Mouse (Mus musculus) lung, adult 18-20 months (tissue): ENCODE measurements around the gene Fgr.
A peak's percentile ranks its signal among the peaks of the same experiment; 100 is the strongest.

ENCODE experiments used
- DNase-seq, 2 experiments: peaks; one replicate each; pipeline ENCODE4 v3.0.0; 2022; ENCODE audit warnings: mixed read lengths in 2 of 2

Gene Fgr

DNA sequence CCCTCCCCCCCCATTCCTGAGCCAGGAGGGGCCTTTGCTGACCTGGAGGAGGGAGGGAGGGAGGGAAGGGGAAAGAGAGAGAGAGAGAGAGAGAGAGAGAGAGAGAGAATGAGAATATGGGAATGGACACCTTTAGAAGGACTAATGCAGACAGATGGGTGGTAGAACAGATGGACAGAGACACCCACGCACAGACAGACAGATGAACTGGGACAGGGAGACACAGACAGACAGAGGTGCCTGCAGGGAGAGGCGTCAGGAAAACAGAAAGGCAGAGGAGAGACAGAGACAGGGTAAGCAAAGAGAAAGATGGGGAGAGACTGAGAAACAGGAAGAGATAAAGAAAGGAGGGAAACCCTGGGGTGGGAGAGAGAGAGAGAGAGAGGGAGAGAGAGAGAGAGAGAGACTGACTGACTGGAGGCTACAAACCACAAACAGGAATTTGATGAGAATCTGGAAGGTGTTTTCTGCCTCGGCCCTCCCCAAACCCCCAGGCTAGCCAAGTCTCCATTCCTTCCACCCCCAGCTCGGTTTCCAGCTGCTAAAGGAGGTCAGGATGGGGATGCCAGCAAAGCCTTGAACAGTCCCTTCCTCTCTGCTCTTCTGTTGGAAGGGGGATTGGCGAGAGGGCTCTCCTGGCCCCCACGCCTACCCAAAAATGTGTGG, 43.8 kb downstream of the Fgr start:
- DNase-seq: no peak

DNA sequence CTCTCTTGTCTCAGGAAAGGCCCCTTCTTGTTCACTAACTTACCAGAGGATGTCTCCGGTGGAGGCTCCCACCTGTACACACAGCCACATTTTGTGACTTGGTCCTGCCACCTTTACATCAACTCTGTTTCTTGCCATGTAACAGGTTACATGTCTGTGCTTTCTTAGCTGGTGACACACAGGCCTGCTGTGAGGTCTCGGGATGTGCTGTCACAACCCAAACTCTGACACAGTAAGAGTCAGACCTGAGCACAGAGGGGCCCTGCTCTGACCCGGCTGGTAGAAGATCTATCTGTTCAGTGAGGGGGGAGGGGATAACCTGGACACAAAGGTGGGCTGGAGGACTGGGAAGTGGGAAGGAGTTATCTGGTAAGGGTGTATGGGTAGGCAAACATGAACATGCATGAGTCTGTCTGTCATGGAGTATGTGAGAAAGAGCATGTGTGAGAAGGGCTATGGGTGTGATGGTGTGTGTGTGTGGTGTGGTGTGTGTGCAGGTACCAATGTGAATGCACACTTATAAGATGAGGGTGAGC, 44.4 kb downstream of the Fgr start:
- DNase-seq: no peak

DNA sequence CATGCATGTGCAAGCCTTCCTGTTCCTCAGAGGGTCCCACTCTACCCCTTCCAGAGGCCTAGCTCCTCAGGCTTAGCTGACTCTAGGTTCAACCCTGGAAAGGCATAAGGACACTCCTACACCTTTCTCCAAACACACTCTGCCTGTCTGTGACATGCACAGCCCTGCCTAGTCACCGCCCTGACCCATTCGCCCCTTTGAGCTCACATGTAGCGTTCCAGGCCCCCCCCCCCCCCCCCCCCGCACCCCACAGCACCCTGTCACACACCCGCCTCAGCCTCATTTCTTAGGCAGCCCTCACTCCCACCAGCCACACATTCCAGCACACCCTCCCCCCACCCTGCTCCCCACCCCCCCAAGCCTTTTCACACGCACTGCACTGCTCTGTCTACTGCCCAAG, 46.8 kb downstream of the Fgr start:
- DNase-seq: no peak

DNA sequence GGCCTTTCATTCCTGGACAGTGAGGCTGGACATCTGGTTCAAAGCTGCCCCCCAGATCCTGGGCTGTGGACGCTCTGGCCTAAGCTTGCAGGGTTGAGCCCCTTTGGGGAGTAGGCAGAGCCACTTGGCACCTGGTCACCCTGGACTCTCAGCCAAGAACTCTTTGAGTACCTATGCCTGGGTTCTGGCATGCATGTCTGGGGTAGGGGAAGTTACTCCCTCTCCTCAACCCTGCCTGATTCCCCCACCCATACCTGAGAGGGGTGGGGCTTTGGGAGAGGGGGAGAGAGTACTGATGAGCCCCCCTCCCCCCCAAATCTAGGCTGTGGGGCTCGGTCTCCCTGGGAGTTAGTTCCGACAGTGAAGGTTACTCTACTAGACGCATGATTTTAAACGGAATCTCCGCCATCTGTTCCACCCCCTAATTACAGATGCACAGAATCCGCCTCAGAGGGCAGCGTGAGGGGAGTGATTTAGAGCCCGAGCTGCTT, 47.3 kb downstream of the Fgr start:
- DNase-seq: peak; percentile 57 to 68

DNA sequence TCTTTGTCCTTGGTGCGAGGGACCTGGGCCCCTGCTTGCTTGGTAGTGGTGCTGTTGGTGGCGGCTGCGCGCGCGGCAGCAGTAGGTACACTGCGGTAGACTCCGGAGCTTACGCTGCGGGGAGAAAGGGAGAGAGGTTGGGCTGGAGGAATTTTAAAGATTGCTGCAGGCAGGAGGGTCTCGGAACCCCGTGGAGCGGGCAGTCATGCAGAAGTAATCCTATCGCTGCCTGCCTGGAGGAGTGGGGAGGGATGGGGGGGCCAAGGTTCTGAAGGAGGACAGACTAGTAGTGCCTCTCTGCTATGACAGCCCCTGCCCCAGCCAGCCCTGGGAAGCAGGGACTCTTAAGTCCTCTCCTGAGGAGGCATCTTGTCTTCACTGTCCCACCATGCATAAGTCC, 48.3 kb downstream of the Fgr start:
- no peak for DNase-seq

DNA sequence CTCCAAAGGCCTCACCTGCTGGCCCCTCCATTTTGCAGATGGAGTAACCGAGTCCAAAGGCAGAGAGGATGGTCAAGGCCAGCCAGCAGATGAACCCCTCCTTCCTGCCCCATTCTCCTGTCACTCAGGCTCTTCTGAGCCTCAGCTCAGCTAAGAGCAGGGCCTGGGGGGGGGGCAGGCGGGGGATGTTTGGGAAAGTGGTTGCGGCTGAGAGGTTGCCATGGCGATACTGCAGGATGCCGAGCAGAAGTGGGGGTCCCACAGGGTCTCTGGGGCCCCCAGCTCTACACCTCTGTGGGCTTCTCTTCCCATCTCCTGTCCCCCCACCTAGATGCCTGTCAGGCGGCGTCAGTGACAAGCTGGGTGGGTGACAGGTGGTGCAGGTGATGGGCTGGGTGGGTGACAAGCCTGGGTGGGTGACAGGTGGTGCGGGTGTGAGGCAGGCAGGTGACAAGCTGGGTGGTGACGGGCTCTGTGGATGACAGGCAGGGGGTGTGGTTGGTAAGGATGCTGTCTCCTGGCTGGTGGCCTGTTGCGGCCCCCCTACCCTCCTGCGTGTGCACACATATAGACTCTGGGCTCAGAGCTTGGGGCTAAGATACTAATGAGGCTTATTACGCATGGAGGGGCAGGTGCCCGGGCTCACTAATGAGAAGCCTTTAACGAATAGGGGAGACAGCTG, 49.2 kb downstream of the Fgr start:
- no peak for DNase-seq

DNA sequence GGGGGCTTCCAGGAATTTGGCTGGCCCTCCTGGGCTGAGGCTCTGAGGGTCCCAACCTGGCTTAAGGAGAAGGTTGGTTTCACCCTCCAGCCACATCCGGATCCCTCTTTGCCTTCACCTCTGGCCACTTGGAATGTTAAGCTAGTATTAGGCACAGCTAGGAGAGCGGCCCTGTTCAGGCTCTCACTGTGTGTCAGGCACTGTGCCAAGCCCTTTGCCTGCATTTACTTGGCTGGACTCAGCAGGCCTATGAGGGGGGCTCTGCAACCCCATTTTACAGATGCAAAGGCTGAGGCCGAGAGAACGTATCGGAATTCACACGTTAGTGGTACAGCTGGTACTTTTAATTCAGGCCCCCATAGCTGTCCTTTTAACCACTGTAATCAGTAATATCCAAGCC, 49.7 kb downstream of the Fgr start:
- DNase-seq: no peak

DNA sequence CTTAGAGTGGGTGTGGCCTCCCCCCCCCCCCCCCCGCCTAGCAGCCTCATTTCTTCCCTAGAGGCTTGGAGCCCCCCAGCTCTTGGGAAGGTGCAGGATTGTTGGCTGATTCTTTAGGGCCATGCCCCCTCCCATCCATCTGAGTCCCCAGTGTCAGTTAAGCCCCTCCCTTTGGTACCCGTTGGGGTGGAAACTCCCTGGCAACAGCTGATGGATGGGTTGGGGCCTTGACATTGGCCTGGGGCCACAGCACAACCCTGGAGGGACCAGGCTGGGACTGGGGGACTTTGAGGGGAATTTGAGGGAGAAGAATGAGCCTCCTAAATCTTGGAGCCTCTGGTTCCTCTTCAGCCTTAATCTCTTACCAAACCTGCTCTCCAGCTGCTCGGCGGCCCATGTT, 50.5 kb downstream of the Fgr start:
- DNase-seq: no peak

DNA sequence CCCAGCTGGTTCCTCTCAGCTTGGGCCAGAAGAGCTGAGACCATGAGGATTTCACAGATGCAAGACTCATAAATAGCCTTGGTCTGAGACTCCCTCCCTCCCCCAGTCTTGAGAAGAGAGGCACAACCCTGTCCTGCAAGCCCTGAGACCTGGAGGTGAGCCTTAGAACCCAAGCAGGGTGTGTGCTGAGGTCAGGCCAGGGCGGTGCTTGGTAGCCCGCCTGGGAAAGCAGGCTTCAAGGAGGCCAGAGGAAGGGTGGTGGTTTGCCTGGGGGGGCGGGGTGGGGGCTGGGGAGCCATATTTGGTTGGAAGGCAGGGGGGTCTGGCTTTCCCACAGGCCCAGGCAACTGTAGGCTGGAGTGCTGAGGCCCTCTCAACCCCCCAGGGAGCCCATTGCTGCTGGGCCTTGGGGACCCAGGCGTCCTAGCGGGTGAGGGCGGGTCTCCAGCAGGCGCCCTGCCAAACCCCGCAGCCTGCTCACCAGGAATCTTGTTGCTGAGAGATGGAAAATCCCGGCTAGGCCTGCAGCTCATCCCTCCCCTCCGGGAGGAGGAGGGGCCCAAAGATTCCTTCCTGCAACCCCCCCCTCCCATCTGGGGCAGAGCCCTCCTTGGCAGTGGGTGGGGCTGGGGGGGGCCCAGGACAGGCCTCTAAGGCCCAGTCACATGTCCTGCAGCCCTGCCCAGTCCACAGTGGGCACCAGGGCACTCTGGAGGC, 51.2 kb downstream of the Fgr start:
- peak; percentile 42 to 55 for DNase-seq

DNA sequence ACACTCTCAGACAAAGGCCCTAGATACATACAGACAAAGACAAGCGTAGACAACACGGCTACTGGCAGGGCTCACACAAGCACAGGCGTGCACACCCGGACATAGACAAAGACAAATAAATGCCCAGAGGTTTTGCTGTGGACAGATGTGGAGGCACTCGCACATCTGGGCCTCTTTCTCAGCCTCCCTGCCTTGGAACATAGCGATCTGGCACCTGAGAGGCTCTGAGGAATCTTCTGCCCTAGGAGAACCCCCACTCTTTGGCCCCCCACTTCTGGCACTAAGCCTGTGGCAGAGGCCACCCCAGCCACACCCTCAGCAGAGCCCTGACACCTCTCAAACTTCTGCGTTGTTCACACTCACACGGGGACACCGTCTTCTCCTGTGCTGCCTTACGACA, 52.4 kb downstream of the Fgr start:
- DNase-seq: no peak

DNA sequence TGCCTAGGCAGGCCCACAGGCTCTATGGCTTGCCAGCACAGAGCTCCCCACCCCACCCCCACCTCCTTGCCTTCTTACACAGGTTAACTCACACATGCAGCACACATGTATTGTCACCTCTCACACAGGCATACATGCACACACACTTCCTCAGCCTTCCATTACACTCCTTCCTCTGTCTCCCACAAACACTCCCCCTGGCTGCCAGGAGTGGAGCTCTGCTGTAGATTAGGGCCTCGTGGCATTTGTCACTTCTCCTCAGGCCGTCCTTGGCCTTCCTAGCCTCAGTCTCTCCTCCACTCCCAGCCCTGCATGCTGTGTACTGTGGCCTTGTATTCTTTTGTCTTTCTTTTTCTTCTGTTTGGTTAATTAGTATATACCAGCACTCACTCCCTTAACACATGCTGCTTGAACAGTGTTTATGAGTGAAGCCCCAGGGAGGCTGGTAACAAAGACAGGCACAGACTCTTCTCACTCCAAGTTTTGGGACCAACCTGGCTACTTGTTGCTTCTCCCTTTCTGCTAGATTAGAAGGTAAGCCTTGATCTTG, 53.0 kb downstream of the Fgr start:
- DNase-seq: no peak

DNA sequence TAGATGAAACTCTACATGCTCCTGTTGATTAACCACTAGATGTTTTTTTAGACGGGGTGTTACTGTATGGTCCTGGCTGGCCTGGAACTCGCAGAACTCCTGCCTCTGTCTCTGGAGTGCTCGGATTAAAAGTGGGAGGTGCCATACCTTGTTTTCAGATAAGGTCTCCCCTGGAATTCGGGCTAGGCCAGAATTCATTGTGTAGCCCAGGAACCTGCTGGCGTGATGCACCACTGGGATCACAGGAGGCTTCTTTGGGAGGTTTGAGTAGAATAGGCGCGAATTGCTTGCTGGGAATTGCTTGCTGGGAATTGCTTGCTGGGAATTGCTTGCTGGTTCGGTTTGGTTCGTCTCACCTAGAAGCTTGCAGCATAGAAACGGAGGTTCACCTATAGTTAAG, 53.8 kb downstream of the Fgr start:
- no peak for DNase-seq

DNA sequence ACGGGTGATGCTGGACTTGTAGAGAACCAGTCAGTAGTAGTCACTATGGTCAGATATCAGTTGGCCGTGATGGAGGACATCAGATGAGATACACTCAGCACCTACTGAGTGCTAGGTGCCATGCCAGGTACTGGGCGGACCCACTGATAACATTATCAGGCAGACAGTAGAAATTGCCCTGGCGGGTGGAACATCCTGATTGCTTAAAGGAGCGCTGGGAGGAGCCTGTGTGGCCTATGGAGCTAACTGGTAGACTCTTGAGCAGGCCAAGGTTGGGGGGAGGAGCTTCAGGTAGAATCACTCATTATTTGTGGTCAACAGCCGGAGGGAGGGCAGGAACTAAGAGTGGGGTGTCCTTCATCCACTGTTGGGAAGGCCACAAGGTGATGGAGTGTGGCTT, 54.3 kb downstream of the Fgr start:
- DNase-seq: no peak

DNA sequence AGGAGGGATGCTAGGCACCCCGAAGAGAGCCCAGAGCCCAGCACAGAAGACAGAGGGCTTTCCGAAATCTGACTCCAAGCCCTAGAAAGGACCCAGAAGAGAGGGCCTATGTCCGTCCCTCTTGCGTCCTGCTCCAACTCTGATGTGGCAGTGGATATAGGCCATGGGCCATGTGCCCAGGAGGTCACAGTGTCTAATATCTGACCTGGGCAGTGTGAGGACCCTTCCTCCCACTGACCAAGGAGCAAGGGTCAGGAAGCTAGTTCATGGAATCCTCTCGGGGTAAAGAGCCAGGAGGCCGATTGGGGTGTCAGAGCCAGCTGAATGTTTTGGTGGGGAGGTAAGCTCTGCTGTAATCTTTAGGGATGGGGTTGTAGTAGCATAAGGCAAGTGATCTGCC, 55.0 kb downstream of the Fgr start:
- DNase-seq: no peak

DNA sequence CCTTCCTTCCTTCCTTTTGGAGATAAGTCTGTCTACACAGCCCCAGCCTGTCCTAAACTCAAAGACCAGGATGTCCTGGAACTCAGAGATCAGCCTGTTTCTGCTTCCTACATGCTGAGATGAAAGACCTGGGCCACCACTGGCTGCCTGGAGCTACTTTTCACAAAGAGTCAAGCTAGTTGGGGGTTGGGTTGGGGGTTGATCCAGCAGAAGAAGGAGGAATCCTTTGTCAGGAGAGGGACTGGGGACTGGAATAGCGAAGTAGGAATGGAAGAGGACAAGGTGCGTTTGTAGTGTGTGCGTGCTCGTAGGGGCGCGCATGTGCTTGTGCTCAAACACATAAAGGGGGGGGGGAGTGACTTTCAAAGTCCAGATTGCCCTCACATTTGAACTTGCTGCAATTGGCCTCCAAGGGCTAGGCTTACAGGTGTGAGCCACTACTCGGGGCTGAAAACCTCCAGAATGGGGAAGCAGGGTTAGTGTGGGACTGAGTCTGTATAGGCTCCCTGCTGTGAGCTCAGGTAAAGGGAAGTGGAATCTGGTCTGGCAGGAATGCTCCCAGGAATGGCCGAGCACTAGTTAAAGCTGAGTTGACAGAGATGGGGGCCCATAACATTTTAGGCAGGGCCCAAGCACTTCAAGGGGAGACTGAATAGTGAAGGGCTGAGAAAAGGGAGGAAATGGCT, 58.7 kb downstream of the Fgr start:
- no peak for DNase-seq

DNA sequence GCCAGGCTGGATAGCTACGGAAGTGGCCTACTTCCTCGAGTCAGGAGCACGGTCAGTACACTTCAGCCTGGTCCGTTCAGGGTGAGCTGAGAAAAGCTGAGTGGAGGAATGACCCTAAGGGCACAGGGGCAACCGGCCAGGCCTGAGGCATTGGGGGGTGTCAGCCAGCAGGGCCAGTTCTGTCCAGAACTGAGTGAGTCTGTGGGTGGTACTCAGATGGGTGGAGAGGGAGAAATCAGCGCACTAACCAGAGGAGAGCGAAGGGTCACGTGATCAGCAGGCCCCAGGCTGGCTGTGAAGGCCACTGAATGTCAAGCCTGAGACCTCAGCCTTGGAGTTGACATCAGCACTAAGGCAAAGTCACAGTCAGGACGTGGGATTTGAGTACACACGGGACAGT, 60.6 kb downstream of the Fgr start:
- no peak for DNase-seq

DNA sequence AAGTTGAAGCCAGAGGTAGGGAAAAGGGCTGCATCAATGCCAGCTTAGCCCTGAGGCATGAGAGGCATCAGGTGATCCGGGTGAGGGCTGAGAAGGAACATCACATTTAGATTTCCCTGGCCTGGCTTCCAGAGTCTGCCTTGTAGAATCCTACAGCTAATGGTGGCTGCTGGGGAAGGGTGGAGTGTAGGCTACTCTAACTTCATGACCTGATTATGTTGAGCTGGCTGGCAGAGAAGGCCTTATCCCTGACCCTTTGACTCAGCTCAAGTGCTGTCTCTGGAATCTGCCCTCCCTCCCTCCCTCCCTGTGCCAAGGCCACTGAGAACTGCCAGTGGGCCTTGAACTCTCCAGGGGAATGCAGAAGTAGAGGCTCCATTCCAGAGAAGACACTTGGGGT, 61.6 kb downstream of the Fgr start:
- no peak for DNase-seq

DNA sequence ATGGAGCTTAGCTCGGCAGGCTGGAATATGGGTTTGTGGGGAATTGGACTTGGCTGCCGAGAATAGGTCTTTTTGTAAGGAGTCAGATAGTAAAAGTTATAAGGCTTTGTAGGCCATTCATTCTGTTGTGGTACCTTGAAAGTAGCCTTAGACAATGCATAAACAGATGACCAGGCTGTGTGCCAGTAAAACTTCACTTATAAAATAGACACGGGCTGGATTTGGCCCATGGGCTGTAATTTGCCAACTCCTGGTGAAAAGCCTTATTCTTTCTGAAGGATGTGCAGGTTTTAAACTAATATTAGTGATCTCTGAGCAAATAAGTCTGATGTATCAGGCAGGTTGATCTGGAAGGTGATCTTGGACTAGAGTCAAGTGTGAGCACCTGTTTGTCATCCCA, 62.1 kb downstream of the Fgr start:
- no peak for DNase-seq

DNA sequence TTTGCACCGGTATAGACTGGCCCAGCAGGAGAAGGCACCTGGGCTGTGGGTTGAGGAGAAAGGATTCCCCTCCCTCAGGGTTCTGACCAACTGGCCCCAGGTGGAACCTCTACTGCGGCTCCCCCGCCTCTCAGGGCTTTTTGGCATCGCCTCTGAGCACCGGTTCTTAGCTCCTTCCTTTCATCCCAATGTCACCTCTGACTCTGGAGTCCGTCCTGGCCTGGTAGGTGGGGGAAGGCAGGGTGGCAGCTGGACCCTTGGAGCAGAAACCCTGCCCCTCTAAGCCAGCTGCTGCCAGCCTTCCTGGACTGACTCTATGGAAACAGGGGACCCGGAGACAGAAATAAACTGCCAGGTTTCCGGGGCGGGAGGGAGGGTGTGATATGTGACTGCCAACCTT, 63.4 kb downstream of the Fgr start:
- no peak for DNase-seq

DNA sequence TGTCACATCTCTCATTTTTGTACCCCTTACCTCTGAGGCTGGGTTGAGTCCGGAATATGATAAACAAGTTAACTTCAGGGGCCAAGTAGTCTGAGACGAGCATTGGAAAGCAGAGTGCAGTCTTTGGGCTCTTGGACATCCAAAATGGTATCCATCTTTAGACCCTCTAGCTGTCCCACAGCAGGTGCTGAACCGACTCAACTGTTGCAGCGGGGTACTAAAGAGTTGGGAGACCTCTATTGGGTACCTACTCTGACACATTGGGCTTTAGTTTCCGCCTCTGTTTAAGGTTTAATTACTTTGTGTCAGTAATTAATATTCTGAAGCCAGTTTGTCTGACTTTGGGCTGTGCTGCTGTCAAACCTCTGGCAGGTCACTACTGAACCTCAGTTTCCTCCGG, 63.9 kb downstream of the Fgr start:
- DNase-seq: no peak

DNA sequence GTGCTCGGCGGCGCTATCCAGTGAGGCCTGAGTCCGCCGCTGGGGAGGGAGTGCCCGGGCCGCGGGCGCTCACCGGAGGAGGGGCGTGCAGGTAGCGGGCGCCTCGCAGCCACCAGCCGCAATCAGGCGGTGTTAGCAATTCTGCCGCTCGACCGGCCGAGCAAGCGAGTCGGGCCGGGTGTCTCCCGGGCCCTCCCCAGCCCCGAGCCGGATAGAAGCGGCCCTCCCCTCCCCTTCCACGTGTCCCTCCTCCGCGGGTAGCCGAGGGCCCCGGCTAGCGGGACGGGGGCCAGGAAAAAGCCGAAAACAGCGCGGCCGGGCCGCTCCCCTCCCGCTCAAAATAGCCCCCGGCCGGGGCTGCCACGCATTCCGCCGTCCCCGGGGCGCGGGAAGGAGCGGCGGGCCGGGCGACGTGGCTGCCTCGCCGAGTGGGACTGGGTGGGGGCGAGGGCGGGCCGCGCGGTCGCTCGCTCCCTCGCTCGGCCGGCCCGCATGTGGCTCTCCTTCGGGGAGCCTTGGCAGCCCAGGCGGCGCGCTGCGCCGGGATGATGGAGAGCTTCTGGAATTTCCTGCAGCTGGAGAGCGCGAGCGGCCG, 64.7 kb downstream of the Fgr start:
- peak; percentile 60 to 74 for DNase-seq

DNA sequence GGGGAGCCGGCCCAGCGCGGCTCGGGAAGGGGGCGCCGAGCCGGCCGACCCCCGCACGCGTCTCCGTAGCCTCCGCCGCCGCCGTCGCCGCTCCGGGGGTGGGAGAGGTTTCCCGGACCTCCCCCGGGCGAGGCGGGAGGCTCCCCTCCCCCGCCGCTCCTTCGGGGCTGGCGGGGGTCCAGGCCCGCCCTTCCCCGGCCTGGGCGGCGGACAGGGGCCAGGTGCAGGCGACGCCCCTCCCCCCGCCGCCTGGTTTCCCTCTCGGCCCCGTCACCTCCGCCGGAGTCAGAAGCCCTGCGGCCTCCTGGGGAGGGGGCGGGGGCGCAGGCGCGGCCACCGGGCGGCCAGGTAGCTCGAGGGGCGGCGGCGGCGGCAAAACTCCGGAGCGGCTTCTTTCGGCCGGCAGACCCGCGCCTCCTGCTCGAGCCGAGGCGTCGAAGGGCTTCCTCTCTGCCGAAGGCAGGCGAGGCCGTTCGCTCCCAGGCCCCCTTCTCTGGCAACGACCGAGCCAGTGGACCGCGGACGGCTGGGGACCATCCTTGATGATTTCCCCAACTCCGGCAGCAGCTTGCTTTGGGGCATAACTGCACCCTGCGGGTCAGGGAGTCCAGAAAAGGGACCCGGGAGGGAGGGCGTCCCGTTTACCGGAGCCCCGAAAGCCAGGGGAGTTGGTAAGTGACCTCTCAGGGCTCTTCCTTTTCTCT, 65.4 kb downstream of the Fgr start:
- DNase-seq: peak; percentile 54 to 56
